Comparison of ENCODE assay signal across 9 mouse cellular contexts in the genomic region with DNA sequence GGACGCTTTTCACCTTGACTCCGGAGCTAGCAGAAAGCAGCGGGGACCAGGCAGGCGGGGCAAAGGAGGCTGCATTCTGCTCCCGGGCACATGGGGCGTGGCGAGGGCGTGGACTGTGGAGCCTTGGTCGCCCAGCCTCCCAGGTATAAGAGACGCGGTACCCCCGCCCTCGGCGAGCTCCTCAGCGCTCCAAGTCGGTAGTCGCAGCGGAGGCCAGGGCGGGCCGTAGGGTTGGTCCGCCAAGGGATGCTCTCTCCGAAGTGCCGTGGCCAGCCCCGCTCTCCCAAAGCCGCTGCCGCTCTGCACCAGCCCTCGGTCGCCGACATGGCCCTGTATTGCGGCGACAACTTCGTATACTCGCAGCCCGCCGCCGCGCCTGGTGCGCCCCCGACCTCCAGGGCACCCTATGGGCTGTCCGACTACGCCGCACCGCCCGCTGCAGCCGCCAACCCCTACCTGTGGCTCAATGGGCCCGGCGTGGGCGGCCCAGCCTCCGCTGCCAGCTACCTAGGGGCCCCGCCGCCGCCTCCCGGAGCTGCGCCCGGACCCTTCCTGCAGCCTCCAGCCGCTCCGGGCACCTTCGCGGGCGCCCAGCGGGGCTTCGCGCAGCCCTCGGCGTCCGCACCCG. TPM values are rescaled to one million over a fixed set of nuclear protein-coding genes. Genes with fewer than 3 reads are reported as not detected.
DNase-seq lines count a peak whose midpoint lies in the region; ATAC-seq lines count a peak whose summit lies in the region.
"Had no signal": no experiment of that assay in that cellular context is flagged by ENCODE, and none has a peak within 500 bp of the region (broad histone marks: within the 10 kb centered on the region; RNA-seq: fewer than 3 reads in every experiment).

A gene (plus strand): TSS at position 247 of the 628 bp plus-strand sequence.

- H3K9ac ChIP-seq in intestine, embryonic 15.5 days = peak within 1 kb of the TSS; percentile 32; the same call in 1 of the 2 replicates
- H3K9ac ChIP-seq in liver, embryonic 15.5 days = no peak within 1 kb of the TSS
- no peak within 1 kb of the TSS for H3K9ac ChIP-seq in neural tube, embryonic 11.5 days (ENCODE audit: low read length)

- H3K36me3 ChIP-seq in forebrain, embryonic 10.5 days (replicated peaks) = no peaks in the 10 kb centered on the region
- H3K36me3 ChIP-seq in intestine, embryonic 15.5 days = no peaks in the 10 kb centered on the region
- no peaks in the 10 kb centered on the region for H3K36me3 ChIP-seq in liver, embryonic 15.5 days (replicated peaks)
- no peaks in the 10 kb centered on the region for H3K36me3 ChIP-seq in neural tube, embryonic 11.5 days (ENCODE audit: control insufficient read depth, insufficient read depth, low read length)

- DNase-seq in gastrocnemius, postnatal 14 days = peak; percentile 8
- no peak for DNase-seq in gastrocnemius, postnatal 36 days
- DNase-seq in Muller cell, postnatal 12 days (ENCODE audit: inconsistent ontology term) = peak; percentile 51
- peak; percentile 72 for DNase-seq in forebrain, embryonic 10.5 days (ENCODE audit: extremely low spot score, low spot score)
- DNase-seq in neural tube, embryonic 11.5 days (ENCODE audit: low spot score) = peak; percentile 52
- no peak for DNase-seq in layer of hippocampus, adult 9-10 months (ENCODE audit: low spot score)

- peaks cover 21% of the 10 kb centered on the region for H3K4me1 ChIP-seq in forebrain, embryonic 10.5 days
- H3K4me1 ChIP-seq in intestine, embryonic 15.5 days (replicated peaks) = peaks cover 13% of the 10 kb centered on the region
- peaks cover 5% of the 10 kb centered on the region for H3K4me1 ChIP-seq in liver, embryonic 15.5 days (replicated peaks)
- no peaks in the 10 kb centered on the region for H3K4me1 ChIP-seq in neural tube, embryonic 11.5 days (ENCODE audit: control insufficient read depth, insufficient read depth, low read length)

- WGBS in forebrain, embryonic 10.5 days = under 1% methylated on average over 67 of the region's 67 CpGs
- WGBS in intestine, embryonic 15.5 days = under 1% methylated on average over 67 of the region's 67 CpGs
- under 1% methylated on average over 67 of the region's 67 CpGs for WGBS in liver, embryonic 15.5 days (ENCODE audit: insufficient replicate concordance)
- WGBS in neural tube, embryonic 11.5 days = under 1% methylated on average over 60 of the region's 67 CpGs

- peak within 1 kb of the TSS; percentile 77 for H3K4me2 ChIP-seq in intestine, embryonic 15.5 days (replicated peaks)
- peak within 1 kb of the TSS; percentile 50 for H3K4me2 ChIP-seq in liver, embryonic 15.5 days
- H3K4me2 ChIP-seq in neural tube, embryonic 11.5 days (ENCODE audit: low read depth) = peak within 1 kb of the TSS; percentile 81

- peak; percentile 90 for ATAC-seq in intestine, embryonic 15.5 days
- no peak for ATAC-seq in liver, embryonic 15.5 days (ENCODE audit: insufficient read depth)
- peak; percentile 67; the same call in 1 of the 2 replicates for ATAC-seq in neural tube, embryonic 11.5 days (ENCODE audit: insufficient read depth, low FRiP score, low TSS enrichment)

- intact Hi-C loops in gastrocnemius, postnatal 14 days (cut with DNase I; ENCODE audit: low total_unique reads) = no loop called here
- intact Hi-C loops in gastrocnemius, postnatal 36 days (cut with DNase I) = loop anchor here (10.0 kb wide), 1 partner anchor 168 kb away; no protein-coding TSS in a partner anchor

- peaks cover 95% of the 10 kb centered on the region for H3K27me3 ChIP-seq in forebrain, embryonic 10.5 days (ENCODE audit: poor library complexity, severe bottlenecking)
- H3K27me3 ChIP-seq in intestine, embryonic 15.5 days (replicated peaks) = peaks cover 58% of the 10 kb centered on the region
- peaks cover 93% of the 10 kb centered on the region for H3K27me3 ChIP-seq in liver, embryonic 15.5 days
- peaks cover 45% of the 10 kb centered on the region for H3K27me3 ChIP-seq in neural tube, embryonic 11.5 days (ENCODE audit: control insufficient read depth, insufficient read depth, low read length)

- H3K27ac ChIP-seq in forebrain, embryonic 10.5 days = 0 out of 2 replicates have a peak within 1 kb of the TSS, but pooled peaks have one; percentile 40
- no peak within 1 kb of the TSS for H3K27ac ChIP-seq in intestine, embryonic 15.5 days
- H3K27ac ChIP-seq in liver, embryonic 15.5 days (replicated peaks) = no peak within 1 kb of the TSS
- no peak within 1 kb of the TSS for H3K27ac ChIP-seq in neural tube, embryonic 11.5 days (ENCODE audit: low read depth, low read length)

- H3K4me3 ChIP-seq in forebrain, embryonic 10.5 days = peak within 1 kb of the TSS; percentile 62
- H3K4me3 ChIP-seq in intestine, embryonic 15.5 days (replicated peaks) = peak within 1 kb of the TSS; percentile 44
- peak within 1 kb of the TSS; percentile 18 for H3K4me3 ChIP-seq in liver, embryonic 15.5 days (replicated peaks)
- peak within 1 kb of the TSS; percentile 39 for H3K4me3 ChIP-seq in neural tube, embryonic 11.5 days (ENCODE audit: low read depth, low read length)

- H3K9me3 ChIP-seq in forebrain, embryonic 10.5 days = no peaks in the 10 kb centered on the region
- H3K9me3 ChIP-seq in intestine, embryonic 15.5 days = no peaks in the 10 kb centered on the region
- no peaks in the 10 kb centered on the region for H3K9me3 ChIP-seq in liver, embryonic 15.5 days (replicated peaks)
- H3K9me3 ChIP-seq in neural tube, embryonic 11.5 days (ENCODE audit: control insufficient read depth, low read length) = no peaks in the 10 kb centered on the region

RNA-seq across cellular contexts. Expression of the gene that starts here (rescaled TPM):
- not detected for total RNA-seq in gastrocnemius, postnatal 14 days (2021)
- total RNA-seq in gastrocnemius, postnatal 36 days (2021) = not detected
- polyA plus RNA-seq in forebrain, embryonic 10.5 days (2016; fragmentation: Nextera tagmentation; extraction: Ambion mirVana) = 0.11 and 0.17 TPM in 2 replicates
- polyA plus RNA-seq in intestine, embryonic 15.5 days (2015; fragmentation: Nextera tagmentation; extraction: Ambion mirVana) = not detected in 2 replicates
- polyA plus RNA-seq in liver, embryonic 15.5 days (2015; fragmentation: Nextera tagmentation; extraction: Ambion mirVana) = not detected in 2 replicates
- polyA plus RNA-seq in neural tube, embryonic 11.5 days (2014; fragmentation: Nextera tagmentation; extraction: Ambion mirVana) = not detected in 2 replicates
- polyA plus RNA-seq: gonadal fat pad, adult 2 months had no signal

Comparison
In these comparisons a context has a peak if more than half of its experiments do, and no peak if none do; other contexts are left out.
1. Peak in DNase-seq in gastrocnemius, postnatal 14 days; RNA of the gene not detected or under 1 TPM.
2. Peak in DNase-seq, H3K4me3 ChIP-seq and H3K27ac ChIP-seq in forebrain, embryonic 10.5 days; RNA of the gene not detected or under 1 TPM.
3. Peak in ATAC-seq, H3K4me3 ChIP-seq, H3K9ac ChIP-seq and H3K4me2 ChIP-seq in intestine, embryonic 15.5 days; RNA of the gene not detected or under 1 TPM.
4. Peak in DNase-seq, ATAC-seq, H3K4me3 ChIP-seq and H3K4me2 ChIP-seq in neural tube, embryonic 11.5 days; RNA of the gene not detected or under 1 TPM.